Mouse (Mus musculus) CH12.LX (cell line): Measurements from ENCODE around the gene Apex1. TPM values are rescaled to one million over a fixed set of nuclear protein-coding genes. Genes with fewer than 3 reads are reported as not detected.

Experiments
- DNase-seq: peaks from one replicate; pipeline ENCODE4 v3.0.0-alpha.2; 2013; ENCODE audit errors: extremely low read depth
- H3K27ac ChIP-seq: 2 replicates; pipeline ENCODE4 v1.5.1; 2012; ENCODE audit warnings: low read depth, mild to moderate bottlenecking, control low read depth, moderate library complexity; ENCODE audit not compliant: insufficient read depth
- H3K27me3 ChIP-seq: replicated peaks from 2 replicates; pipeline ENCODE3; 2012; ENCODE audit warnings: inconsistent platforms
- H3K36me3 ChIP-seq, 2 experiments: replicated peaks in 1 of 2; 2 replicates each; pipeline versions ENCODE3 to v1.6.1; 2012; ENCODE audit warnings: inconsistent platforms in 1 of 2, low read length in 1 of 2, mild to moderate bottlenecking in 1 of 2, mixed read lengths in 1 of 2, moderate library complexity in 1 of 2; ENCODE audit not compliant: control insufficient read depth in 1 of 2, insufficient read depth in 1 of 2
- H3K4me1 ChIP-seq, 2 experiments: 2 replicates each; pipeline ENCODE4 v1.6.1; 2012; ENCODE audit warnings: inconsistent platforms in 1 of 2, moderate library complexity in 1 of 2; ENCODE audit not compliant: insufficient read depth in 2 of 2, control insufficient read depth in 1 of 2
- H3K4me2 ChIP-seq: 2 replicates; pipeline ENCODE4 v1.6.1; 2012; ENCODE audit warnings: low read depth, mild to moderate bottlenecking, control low read depth; ENCODE audit not compliant: poor library complexity, insufficient read depth, severe bottlenecking
- H3K4me3 ChIP-seq, 3 experiments: fragments of 150-350 bp in 1 of 3; sonication (generic) in 1 of 3; replicated peaks in 1 of 3; 2 replicates each; pipeline versions ENCODE3 to v1.5.1; 2011 to 2012; ENCODE audit warnings: low read depth in 2 of 3, low read length in 2 of 3, mild to moderate bottlenecking in 2 of 3, moderate library complexity in 2 of 3, control low read depth in 1 of 3, improper control_type of control experiment in 1 of 3, inconsistent platforms in 1 of 3, mixed read lengths in 1 of 3; ENCODE audit not compliant: poor library complexity in 1 of 3
- H3K79me2 ChIP-seq: replicated peaks from 2 replicates; pipeline ENCODE4 v1.6.1; 2012; ENCODE audit warnings: mild to moderate bottlenecking, moderate library complexity; ENCODE audit not compliant: control insufficient read depth, poor library complexity, insufficient read depth, severe bottlenecking; ENCODE audit errors: extremely low read depth
- H3K9ac ChIP-seq: 2 replicates; pipeline ENCODE4 v1.6.1; 2012; ENCODE audit warnings: low read depth, mild to moderate bottlenecking, control low read depth, moderate library complexity; ENCODE audit not compliant: insufficient read depth
- H3K9me3 ChIP-seq: replicated peaks from 2 replicates; pipeline ENCODE3; 2012; ENCODE audit warnings: low read length, inconsistent platforms, mixed read lengths
- BHLHE40 ChIP-seq: IDR thresholded peaks from 2 replicates; pipeline ENCODE4 v1.6.1; 2011; ENCODE audit warnings: mild to moderate bottlenecking, low read depth, low read length, improper control_type of control experiment
- CHD1 ChIP-seq: IDR thresholded peaks from 2 replicates; pipeline ENCODE4 v1.6.1; 2012; ENCODE audit warnings: low read depth, low read length, improper control_type of control experiment, inconsistent platforms
- CHD2 ChIP-seq: IDR thresholded peaks from 2 replicates; pipeline ENCODE4 v1.6.1; 2011; ENCODE audit warnings: low read length, improper control_type of control experiment
- CTCF ChIP-seq, 2 experiments: IDR thresholded peaks in 1 of 2; conservative IDR thresholded peaks in 1 of 2; 2 replicates each; pipeline ENCODE4 v1.5.1; 2011 to 2012; ENCODE audit warnings: low read depth in 2 of 2, low read length in 2 of 2, improper control_type of control experiment in 1 of 2, inconsistent platforms in 1 of 2, mild to moderate bottlenecking in 1 of 2, moderate library complexity in 1 of 2
- E2F4 ChIP-seq: IDR thresholded peaks from 2 replicates; pipeline ENCODE4 v1.6.1; 2011; ENCODE audit warnings: low read depth, low read length, improper control_type of control experiment; ENCODE audit not compliant: insufficient replicate concordance
- ELF1 ChIP-seq: IDR thresholded peaks from 2 replicates; pipeline ENCODE4 v1.6.1; 2014; ENCODE audit warnings: low read depth, mild to moderate bottlenecking, inconsistent platforms, low read length, improper control_type of control experiment
- ETS1 ChIP-seq: conservative IDR thresholded peaks from 2 replicates; pipeline ENCODE4 v1.6.1; 2012; ENCODE audit warnings: low read depth, mild to moderate bottlenecking, inconsistent platforms, low read length, improper control_type of control experiment, moderate library complexity
- IRF4 ChIP-seq: IDR thresholded peaks from 2 replicates; pipeline ENCODE4 v1.6.1; 2014; ENCODE audit warnings: low read depth, mild to moderate bottlenecking, inconsistent platforms, low read length, improper control_type of control experiment
- KAT2A ChIP-seq: IDR thresholded peaks from 2 replicates; pipeline ENCODE4 v1.6.1; 2012; ENCODE audit warnings: low read length, improper control_type of control experiment, inconsistent platforms; ENCODE audit not compliant: insufficient replicate concordance
- MEF2A ChIP-seq: IDR thresholded peaks from 2 replicates; pipeline ENCODE4 v1.6.1; 2014; ENCODE audit warnings: low read depth, mild to moderate bottlenecking, inconsistent platforms, low read length, improper control_type of control experiment, borderline replicate concordance
- MXI1 ChIP-seq: IDR thresholded peaks from 2 replicates; pipeline ENCODE4 v1.6.1; 2011; ENCODE audit warnings: mild to moderate bottlenecking, low read depth, low read length, improper control_type of control experiment
- NRF1 ChIP-seq: IDR thresholded peaks from 2 replicates; pipeline ENCODE4 v1.6.1; 2014; ENCODE audit warnings: low read depth, mild to moderate bottlenecking, inconsistent platforms, low read length, improper control_type of control experiment, moderate library complexity
- PAX5 ChIP-seq: IDR thresholded peaks from 2 replicates; pipeline ENCODE4 v1.6.1; 2012; ENCODE audit warnings: low read length, inconsistent platforms, mixed read lengths
- POLR2AphosphoS2 ChIP-seq: IDR thresholded peaks from 2 replicates; pipeline ENCODE4 v1.6.1; 2011; ENCODE audit warnings: low read depth, low read length, improper control_type of control experiment
- RAD21 ChIP-seq: IDR thresholded peaks from 2 replicates; pipeline ENCODE4 v1.6.1; 2011; ENCODE audit warnings: low read depth, mild to moderate bottlenecking, low read length, improper control_type of control experiment, moderate library complexity
- SIN3A ChIP-seq: IDR thresholded peaks from 2 replicates; pipeline ENCODE4 v1.6.1; 2012; ENCODE audit warnings: low read length, improper control_type of control experiment, inconsistent platforms
- TBP ChIP-seq: conservative IDR thresholded peaks from 2 replicates; pipeline ENCODE4 v1.6.1; 2011; ENCODE audit warnings: low read depth, low read length, improper control_type of control experiment
- TCF12 ChIP-seq: IDR thresholded peaks from 2 replicates; pipeline ENCODE4 v1.6.1; 2014; ENCODE audit warnings: low read depth, mild to moderate bottlenecking, inconsistent platforms, low read length, improper control_type of control experiment
- UBTF ChIP-seq: IDR thresholded peaks from 2 replicates; pipeline ENCODE4 v1.6.1; 2012; ENCODE audit warnings: low read depth, mild to moderate bottlenecking, inconsistent platforms, low read length, improper control_type of control experiment, moderate library complexity
- USF1 ChIP-seq: IDR thresholded peaks from 2 replicates; pipeline ENCODE4 v1.6.1; 2014; ENCODE audit warnings: low read depth, mild to moderate bottlenecking, inconsistent platforms, low read length, improper control_type of control experiment
- ZMIZ1 ChIP-seq: IDR thresholded peaks from 2 replicates; pipeline ENCODE4 v1.6.1; 2012; ENCODE audit warnings: low read depth, mild to moderate bottlenecking, inconsistent platforms, low read length, improper control_type of control experiment
- ZNF384 ChIP-seq: IDR thresholded peaks from 2 replicates; pipeline ENCODE4 v1.6.1; 2012; ENCODE audit warnings: low read depth, low read length, improper control_type of control experiment, inconsistent platforms
- dilution Hi-C: fragments of 300-500 bp; cut with MboI; formaldehyde crosslinking; loops from 2 replicates; pipeline ENCODE4 v1.14.3; 2020; ENCODE audit warnings: low sequenced_read_pairs; ENCODE audit not compliant: extremely low pct_unique_long_range_greater_than_20kb, extremely low pct_ligation_motif_present
- in situ Hi-C: fragments of 300-500 bp; cut with MboI; formaldehyde crosslinking; loops from 3 replicates; pipeline ENCODE4 v1.14.3; 2019; ENCODE audit warnings: low sequenced_read_pairs, low pct_ligation_motif_present, low pct_unique_long_range_greater_than_20kb, mixed read lengths
- polyA plus RNA-seq: library from polyadenylated mRNA; unstranded; fragments of >175 nt; gene quantifications from 2 replicates; pipeline ENCODE4 v1.2.1, GENCODE M21; 2012; ENCODE audit warnings: low read depth; ENCODE audit not compliant: insufficient read length
- total RNA-seq, 2 experiments: library from RNA; depleted of rRNA; stranded (reverse); fragments of 300-350 nt in 1 of 2; fragments of >200 nt in 1 of 2; gene quantifications; 2 replicates each; pipeline ENCODE4 v1.2.3; 2012 to 2014

Apex1 gene
- total and polyA plus RNA-seq, 3 experiments: 178 to 427 (median 353) TPM

DNA sequence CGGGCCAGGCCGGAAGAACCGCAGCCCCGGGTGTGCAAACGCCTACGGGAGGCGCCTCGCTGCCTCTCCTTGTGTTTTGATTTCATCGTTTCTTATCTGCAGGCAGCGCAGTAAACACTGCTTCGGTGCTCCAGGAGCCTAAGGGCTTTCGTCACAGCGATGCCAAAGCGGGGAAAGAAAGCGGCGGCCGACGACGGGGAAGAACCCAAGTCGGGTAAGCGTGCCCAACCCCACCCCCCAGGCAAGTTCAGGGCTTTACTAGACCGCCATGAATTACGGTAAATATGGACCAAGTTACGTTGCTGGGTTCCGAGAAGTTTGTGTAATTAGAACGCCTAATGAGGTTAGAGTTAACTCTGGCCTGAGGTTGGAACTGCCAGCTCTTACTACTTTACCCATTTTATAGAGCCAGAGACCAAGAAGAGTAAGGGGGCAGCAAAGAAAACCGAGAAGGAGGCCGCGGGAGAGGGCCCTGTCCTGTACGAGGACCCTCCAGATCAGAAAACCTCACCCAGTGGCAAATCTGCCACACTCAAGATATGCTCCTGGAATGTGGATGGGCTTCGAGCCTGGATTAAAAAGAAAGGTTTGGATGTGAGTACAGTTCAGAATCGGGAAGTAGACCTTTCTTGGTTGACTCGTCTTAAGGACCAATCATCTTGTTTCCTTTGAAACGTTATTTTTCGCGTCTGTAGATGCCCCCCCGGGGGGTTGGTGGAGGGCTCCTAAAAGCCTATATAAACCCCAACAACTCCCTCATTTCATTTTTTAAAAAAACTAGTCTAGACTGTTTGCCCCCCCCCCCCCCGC, 548 bp downstream of the Apex1 start:
- TF ChIP-seq CHD2 (peak; percentile 59), E2F4 (peak; percentile 9; the same call in 1 of the 2 replicates), TBP (no peak), BHLHE40 (no peak), ETS1 (no peak), ELF1 (peak; percentile 22; the same call in 1 of the 2 replicates), CTCF (conservative IDR thresholded peaks at IDR 0.05 in 1 of 2, IDR thresholded peaks at IDR 0.05 in 1 of 2; ENCODE audit: low read depth in 2 of 2, low read length in 2 of 2) (no peak), ZMIZ1 (no peak), MEF2A (peak; percentile 5; the same call in 1 of the 2 replicates)
- Histone ChIP-seq H3K27me3 (no peaks in the 10 kb centered on the region), H3K4me3 (peak overlapping the region; percentile 73 to 97 (median 85)), H3K4me1 (peaks cover 0 to 45% of the 10 kb centered on the region in 2 experiments; a peak in 2 of 4 replicates), H3K79me2 (peaks cover 19% of the 10 kb centered on the region), H3K36me3 (peaks cover 31 to 46% of the 10 kb centered on the region in 2 experiments), H3K9me3 (no peaks in the 10 kb centered on the region), H3K4me2 (peak overlapping the region; percentile 25), H3K27ac (peak overlapping the region; percentile 88), H3K9ac (peak overlapping the region; percentile 61)
- in situ Hi-C loops (no loop called here), dilution Hi-C loops (no loop called here)
- DNase-seq: peak; percentile 40

DNA sequence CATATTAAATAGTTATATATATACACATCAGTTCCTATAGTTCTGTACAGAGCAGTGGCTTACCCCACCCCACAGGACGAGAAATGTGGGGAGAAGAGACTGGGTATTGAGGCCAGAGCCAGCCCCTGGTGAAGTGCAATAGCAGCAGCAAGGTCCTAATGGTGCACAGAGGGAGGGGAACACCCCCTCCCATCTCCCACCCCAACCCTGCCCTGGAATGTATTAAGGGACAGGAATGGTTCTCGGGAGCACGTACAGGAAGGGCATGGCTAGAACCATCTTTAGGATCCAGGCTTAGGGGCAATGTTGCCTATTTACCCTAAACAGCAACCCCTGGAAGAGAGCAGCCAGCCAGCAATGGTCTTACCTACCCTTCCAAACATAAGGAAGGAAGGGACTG, 2.6 kb downstream of the Apex1 start:
- H3K9me3 ChIP-seq: no peaks in the 10 kb centered on the region
- H3K9ac ChIP-seq: no peak overlapping the region
- peaks cover 19% of the 10 kb centered on the region for H3K79me2 ChIP-seq
- dilution Hi-C loops: no loop called here
- TF ChIP-seq CTCF (conservative IDR thresholded peaks at IDR 0.05 in 1 of 2, IDR thresholded peaks at IDR 0.05 in 1 of 2; ENCODE audit: low read depth in 2 of 2, low read length in 2 of 2) (no peak), ZMIZ1 (no peak), TCF12 (no peak), CHD2 (no peak), BHLHE40 (no peak)
- in situ Hi-C loops: no loop called here
- H3K36me3 ChIP-seq: peaks cover 27 to 40% of the 10 kb centered on the region in 2 experiments
- DNase-seq: no peak
- H3K4me3 ChIP-seq: no peak overlapping the region
- H3K4me1 ChIP-seq: peaks cover 0 to 55% of the 10 kb centered on the region in 2 experiments; a peak in 2 of 4 replicates
- H3K27ac ChIP-seq: no peak overlapping the region
- no peak overlapping the region for H3K4me2 ChIP-seq
- no peaks in the 10 kb centered on the region for H3K27me3 ChIP-seq

DNA sequence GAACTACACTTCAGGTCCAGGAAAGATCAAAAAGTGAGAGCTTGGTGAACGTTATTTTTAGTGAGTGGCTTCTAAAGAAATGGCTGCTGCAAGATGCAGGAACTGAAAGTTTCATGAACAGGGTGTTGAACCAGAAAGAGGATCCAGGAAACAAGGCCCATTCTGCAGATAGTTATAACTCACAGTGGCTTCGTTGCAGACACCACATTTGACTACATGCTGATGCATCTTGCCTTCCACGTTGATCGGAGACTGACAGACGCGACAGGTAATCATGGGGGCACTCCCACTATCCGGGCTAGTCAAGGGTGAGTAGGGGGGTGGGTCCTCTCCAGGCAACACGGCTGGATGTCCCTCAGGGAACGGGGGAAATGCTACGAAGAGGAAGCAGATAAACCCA, 5.2 kb downstream of the Apex1 start:
- in situ Hi-C loops: loop anchor here (5.0 to 10.0 kb wide), 2 partner anchors 123 to 135 kb away; partner anchors contain the start of genes Ccnb1ip1 and Parp2
- DNase-seq: peak; percentile 76
- peak overlapping the region; percentile 86 to 94 (median 90) for H3K4me3 ChIP-seq
- no peaks in the 10 kb centered on the region for H3K9me3 ChIP-seq
- H3K27me3 ChIP-seq: no peaks in the 10 kb centered on the region
- dilution Hi-C loops: no loop called here
- peaks cover 0 to 51% of the 10 kb centered on the region in 2 experiments; a peak in 2 of 4 replicates for H3K4me1 ChIP-seq
- H3K27ac ChIP-seq: peak overlapping the region; percentile 90
- peak overlapping the region; percentile 90 for H3K9ac ChIP-seq
- H3K79me2 ChIP-seq: peaks cover 19% of the 10 kb centered on the region
- peak overlapping the region; percentile 64 for H3K4me2 ChIP-seq
- peaks cover 35 to 55% of the 10 kb centered on the region in 2 experiments for H3K36me3 ChIP-seq
- TF ChIP-seq PAX5: no peak
- TF ChIP-seq RAD21: no peak
- peak; percentile 64; the same call in 1 of the 2 replicates for TF ChIP-seq MXI1
- TF ChIP-seq POLR2AphosphoS2: no peak
- peak; percentile 93 for TF ChIP-seq IRF4
- peak; percentile 45; the same call in 1 of the 2 replicates for TF ChIP-seq NRF1
- TF ChIP-seq TCF12: peak; percentile 67
- no peak for TF ChIP-seq USF1
- TF ChIP-seq ZNF384: no peak
- TF ChIP-seq ETS1: peak; percentile 59
- TF ChIP-seq UBTF: no peak
- no peak for TF ChIP-seq CHD1
- TF ChIP-seq SIN3A: peak; percentile 93
- TF ChIP-seq ZMIZ1: no peak
- 0 out of 2 replicates have a peak, but pooled peaks have one; percentile 40 for TF ChIP-seq KAT2A
